Mouse (Mus musculus) left cerebral cortex, adult 11 months (tissue): ENCODE data around the gene Ptch2.

Experiments used
- DNase-seq: peaks from one replicate; pipeline ENCODE4 v3.0.0; 2022; ENCODE audit warnings: low spot score

The Ptch2 gene

DNA sequence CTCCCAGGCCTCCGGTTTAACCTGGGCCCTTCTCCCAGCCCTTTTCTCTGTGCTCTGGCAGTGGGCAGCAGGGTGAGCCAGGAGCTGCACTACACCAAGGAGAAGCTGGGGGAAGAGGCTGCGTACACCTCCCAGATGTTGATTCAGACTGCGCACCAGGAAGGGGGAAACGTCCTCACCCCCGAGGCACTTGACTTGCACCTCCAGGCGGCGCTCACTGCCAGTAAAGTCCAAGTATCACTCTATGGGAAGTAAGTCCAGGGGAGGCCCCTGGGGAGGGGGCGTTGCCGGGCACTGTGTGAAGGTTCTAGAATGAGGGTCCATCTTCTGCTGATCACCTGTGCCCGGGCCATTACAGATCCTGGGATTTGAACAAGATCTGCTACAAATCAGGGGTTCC, 8.8 kb downstream of the Ptch2 start:
- no peak for DNase-seq

DNA sequence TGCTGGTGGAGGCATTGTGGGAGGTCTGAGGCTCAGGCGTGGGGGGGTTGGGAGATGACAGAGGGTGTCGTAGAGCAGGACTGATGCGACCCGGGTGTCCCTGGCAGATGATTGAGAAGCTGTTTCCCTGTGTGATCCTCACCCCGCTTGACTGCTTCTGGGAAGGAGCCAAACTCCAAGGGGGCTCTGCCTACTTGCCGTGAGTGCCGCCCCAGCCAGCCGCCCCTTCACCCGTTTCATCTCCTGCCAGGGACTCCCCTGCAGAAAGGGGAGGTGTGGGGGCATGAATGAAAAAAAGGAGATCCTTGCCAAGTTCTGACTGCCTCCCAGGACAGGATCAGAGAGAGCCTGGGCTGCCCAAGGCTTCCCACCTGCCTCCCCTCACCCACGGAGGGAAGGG, 9.3 kb downstream of the Ptch2 start:
- no peak for DNase-seq

DNA sequence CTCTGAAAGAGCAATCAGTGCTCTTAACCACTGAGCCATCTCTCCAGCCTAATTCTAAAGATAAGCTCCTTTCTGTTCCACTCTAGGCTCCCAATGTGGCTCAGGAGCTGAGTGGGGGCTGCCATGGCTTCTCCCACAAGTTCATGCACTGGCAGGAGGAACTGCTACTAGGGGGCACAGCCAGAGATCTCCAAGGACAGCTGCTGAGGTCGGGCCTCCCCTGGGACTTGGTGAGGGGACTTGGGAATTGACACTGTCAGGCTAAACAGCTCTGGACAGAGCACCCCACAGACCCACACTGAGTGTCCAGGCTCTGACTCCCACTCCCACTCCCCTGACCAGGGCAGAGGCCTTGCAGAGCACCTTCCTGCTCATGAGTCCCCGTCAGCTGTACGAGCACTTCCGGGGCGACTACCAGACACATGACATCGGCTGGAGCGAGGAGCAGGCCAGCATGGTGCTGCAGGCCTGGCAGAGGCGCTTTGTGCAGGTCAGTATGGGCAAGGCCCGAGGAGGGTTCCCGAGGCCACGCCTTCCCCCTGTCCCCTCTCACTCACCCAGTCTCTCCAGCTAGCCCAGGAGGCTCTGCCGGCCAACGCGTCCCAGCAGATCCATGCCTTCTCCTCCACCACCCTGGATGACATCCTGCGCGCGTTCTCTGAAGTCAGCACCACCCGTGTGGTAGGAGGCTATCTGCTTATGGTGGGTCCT, 12.1 kb downstream of the Ptch2 start:
- no peak for DNase-seq

DNA sequence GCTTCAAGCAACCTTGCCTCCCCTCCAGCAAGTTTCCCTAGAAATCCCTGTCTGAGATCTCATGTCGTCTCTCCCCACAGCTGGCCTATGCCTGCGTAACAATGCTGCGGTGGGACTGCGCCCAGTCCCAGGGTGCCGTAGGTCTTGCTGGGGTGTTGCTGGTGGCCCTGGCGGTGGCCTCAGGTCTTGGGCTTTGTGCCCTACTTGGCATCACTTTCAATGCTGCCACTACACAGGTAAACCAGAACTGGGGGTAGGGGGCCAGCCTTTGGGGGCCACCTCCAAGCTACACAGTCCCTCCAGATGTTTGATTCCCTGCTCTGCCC, 12.6 kb downstream of the Ptch2 start:
- DNase-seq: no peak

DNA sequence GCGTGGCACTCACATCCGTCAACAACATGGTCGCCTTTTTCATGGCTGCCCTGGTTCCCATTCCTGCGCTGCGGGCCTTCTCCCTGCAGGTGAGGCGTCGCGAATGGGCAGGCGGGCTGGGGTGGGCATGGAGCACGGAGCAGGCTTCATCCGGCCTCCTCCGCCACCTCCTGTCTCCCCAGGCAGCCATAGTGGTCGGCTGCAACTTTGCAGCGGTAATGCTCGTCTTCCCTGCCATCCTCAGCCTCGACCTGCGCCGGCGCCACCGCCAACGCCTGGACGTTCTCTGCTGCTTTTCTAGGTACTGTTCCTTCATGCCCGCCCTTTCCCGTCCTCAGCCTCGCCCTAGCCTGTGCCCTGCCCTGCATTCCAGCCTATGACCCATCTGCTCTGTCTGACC, 13.5 kb downstream of the Ptch2 start:
- no peak for DNase-seq

DNA sequence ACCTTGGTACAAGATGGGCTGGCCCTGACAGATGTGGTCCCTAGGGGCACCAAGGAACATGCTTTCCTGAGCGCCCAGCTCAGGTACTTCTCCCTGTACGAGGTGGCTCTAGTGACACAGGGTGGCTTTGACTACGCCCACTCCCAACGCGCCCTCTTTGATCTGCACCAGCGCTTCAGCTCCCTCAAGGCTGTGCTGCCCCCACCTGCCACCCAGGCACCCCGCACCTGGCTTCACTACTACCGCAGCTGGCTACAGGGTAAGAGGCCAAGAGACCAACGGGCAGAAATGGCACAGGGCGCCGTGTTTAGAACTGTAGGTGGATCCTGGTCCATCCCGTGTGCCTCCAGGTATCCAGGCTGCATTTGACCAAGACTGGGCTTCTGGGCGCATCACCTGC, 14.4 kb downstream of the Ptch2 start:
- DNase-seq: no peak

DNA sequence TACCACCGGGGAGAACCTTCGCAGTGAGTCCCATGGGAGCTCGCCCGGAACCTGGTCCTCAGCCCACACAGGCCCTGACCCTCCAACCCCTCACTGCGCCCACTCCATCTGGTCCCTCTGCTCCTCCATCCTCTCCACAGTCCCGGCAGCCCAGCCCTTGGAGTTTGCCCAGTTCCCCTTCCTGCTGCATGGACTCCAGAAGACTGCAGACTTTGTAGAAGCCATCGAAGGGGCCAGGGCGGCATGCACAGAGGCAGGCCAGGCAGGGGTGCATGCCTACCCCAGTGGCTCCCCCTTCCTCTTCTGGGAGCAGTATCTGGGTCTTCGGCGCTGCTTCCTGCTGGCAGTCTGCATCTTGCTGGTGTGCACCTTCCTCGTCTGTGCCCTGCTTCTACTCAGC, 15.1 kb downstream of the Ptch2 start:
- no peak for DNase-seq

DNA sequence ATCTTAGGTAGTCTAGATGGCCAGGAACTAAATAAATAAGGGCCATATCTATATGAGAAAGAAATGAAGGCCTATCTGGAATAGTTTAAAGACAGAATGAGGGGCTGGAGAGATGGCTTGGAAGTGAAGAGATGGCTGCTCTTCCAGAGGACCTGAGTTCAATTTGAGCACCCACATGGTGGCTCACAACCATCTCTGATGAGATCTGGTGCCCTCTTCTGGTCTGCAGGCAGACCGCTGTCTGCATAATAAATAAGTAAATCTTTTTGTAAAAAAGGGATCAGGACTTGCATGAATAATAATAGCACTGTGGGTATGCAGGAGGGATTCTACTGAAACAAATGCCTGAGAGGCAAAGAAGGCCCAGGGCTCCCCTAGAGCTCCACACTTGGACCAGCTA, 17.4 kb downstream of the Ptch2 start:
- no peak for DNase-seq

DNA sequence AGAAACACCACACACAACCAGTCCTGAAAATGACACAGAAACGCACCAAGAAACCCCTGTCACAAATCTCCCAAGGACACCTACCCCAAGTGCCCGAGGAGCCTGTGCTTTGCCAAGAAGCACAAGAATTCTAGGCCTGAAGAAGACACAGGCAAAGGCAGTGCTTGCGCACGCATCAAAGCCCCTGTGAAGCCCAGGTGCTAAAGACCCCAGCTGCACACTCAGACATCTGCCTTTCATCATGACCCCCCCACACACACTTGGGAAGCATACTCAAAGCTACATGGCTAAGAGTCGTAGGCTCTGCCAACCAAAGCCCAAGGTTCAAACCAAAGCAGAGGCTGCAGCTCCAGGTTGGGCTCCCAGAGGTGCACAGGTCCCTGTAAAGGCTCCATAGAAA, 19.7 kb downstream of the Ptch2 start:
- no peak for DNase-seq

DNA sequence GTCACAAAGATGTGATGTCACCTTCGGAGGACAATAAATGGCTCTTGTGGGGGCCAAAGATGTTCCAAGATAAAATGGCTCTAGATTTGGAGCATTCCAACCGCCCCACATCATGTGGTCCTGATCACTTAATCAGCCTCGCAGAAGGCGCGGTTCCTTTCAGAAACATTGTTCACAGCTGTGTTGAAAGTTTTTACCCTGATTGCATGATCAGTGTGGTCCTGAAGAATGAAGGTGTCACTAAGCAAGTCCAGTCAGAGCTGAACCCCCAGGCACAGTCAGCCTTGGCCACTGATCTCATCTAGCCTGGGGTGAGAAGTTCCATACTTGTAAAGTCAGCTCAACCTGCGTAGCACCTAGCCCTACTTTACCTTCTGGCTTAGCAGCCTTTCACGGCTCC, 22.1 kb downstream of the Ptch2 start:
- no peak for DNase-seq

DNA sequence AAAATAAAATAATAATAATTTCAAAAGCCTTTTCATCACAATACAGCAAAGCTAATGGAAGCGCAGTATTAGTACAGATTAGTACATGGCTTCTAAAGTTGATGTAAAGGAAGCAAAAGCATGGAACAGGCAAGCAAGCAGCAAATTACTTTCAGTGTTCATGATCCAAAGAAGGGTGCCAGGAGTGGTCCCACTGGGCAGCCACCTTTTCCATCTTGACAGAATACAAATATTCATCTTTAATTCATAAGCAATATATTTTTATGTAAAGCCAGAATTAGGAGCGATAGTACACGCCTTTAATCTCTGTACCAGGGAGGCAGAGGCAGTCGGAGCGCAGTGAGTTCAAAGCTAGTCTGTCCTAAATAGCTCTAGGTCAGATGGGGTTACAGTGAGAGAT, 23.8 kb downstream of the Ptch2 start:
- no peak for DNase-seq

DNA sequence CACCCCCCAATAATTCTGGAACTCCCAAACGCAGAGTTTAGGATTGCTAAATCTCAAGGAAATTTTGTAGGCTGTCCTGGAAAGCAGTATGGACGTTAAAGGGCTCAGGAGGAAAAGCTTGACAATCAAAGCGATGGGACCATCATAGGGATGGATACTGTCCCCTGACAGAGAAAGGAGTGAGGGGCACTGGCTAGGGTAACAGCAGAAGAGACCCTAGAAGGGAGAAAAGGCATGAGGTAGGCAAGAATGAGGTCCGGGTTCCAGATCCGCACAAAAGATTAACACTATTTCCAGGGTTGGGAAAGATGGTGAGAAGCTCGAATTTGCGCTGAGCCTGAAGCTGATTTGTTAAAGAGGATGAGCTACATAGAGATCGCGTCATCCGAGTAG, 24.2 kb downstream of the Ptch2 start:
- DNase-seq: no peak

DNA sequence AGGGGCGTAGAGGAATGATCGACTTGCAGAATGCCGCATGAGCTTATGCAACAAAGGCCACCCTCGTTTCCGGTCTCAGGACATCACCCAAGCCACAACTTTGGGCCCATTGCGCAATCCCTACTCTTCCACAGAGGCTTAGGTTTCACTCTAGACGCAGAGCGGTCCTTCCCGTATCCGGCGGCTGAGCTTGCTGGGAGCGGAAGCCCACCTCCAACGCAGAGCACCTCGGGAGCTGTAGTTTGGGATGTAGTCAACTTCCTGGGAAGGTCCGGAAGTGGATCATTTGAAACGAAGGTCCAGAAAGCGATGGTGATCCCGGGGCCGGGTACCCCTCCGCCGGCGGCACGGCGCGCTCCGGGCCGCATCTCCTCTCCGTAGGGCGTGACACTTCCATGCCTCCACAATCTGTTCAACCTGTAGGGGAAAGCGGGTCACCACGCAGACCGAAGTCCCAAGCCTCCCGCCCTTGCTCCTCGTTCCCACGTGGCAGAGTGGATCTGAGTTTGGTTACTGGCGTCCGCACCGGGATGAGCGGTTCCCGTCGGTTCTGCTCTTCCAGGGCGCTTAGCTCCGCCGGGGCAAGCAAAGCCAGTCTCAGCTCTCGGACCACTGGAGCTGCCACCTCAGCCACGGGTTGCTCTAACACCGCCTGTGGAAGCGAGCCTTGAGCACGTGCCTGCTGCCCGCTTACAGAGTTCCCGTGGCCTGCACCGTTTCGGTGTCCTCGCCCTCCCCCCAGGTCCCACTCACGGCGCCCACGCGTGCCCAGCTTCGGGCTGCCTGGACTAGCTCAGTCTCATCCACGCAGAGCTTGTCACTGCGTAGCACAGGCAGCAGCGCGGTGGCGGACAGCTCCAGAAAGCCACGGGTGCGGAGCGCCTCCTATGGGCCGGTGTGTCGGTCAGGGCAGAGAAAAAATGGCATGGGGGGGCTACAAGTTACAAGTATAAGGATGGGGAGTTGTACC, 24.9 kb downstream of the Ptch2 start:
- DNase-seq: peak; percentile 94

DNA sequence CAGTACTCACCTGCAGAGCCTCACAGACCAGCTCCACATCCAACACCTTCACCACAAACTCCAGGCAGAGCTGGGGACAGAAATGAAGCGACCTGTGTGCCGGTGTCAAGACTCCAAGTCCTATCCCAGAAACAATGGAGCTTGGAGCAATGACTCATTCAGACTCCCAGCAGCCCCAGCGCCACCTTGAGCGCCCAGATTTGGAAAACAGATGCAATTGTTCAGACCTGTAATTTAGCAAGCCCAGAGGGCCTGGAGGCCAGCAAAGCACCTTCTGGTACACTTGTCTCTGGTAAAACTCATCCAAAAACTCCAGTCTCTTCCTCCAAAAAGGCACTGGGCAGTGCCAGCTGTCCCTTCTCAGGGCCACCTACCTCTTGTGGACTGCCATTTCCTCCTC, 26.3 kb downstream of the Ptch2 start:
- DNase-seq: no peak

DNA sequence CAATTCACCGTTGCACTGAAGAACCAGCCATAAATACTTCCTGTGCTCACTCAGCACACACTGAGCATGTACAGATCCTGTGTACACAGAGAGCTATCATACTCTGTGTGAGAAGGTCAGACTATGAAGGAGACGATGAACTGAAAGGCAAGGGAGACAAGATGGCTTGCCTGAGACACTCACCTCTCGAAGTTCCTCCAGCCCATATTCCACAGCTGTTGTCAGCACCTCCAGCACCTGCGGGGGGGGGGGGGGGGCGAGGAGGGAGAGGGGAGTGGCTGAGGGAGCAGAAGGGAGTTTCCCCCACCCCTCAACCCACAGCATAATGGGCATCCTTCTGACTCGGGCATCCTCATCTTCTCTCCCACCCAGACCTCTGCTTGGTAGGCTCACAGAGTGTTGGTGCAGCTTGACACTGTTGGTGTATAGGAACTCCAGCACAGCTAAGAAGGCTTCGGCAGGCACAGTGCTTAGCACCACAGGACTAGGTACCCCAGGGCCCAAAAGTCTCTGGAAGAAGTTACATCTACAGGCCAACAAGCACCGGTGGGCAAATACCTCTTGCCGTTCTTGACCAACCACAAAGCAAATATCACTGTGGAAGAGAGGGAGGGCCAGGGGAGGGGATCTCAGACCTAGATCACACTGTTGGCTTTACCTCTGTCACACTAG, 27.8 kb downstream of the Ptch2 start:
- no peak for DNase-seq

DNA sequence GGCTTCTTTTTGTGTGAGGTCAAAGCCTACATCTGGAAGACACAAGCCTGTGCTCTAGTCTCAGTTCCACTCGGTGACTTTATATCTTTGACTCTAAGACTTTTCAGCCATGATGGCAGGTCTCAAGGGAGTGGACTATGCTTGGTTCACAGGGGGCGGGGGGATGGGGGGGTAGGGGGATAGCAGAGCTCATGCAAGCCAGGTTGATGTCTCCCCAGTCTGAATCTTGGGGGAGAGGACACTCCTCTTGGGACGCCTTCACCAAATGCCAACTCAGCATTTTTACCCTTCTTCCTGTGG, 28.3 kb downstream of the Ptch2 start:
- no peak for DNase-seq

DNA sequence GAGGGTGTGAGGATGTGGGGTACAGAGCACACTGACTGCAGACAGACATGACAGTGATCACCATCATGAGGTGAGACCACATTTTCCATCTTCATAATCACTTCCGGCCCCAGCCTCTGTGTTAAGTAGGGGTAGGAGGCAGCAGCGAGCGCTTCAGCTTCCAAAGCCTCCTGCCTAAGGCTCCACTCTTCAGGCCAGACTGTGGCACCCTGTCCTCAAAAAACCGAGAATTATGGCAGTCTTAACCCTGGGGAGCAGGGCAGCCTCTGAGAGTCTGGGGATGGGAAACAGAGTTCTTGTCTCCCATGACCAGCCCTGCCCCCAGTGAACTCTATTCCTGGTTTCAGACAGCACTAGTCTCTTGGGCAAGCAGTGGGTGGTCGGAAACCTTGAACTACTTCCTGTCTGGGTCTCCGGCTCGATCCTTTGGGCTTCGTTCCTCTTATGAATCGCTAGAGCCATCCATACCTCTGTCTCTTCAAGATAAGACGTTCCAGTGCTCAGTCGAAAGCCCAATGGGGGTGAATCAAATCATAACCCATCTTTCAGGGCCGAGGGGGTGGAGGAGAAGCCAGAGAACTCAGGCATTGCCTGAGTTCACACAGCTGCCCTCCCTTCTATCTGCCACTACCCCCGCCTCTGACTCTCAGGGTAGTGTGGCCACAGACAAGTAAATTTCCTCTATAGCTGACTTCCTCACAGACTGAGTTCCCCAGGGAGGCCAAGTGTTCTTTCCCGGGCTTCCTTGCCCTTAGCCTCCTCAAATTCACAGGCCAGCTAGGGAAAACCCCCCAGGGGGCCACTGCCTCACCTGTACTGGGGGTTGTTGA, 28.9 kb downstream of the Ptch2 start:
- DNase-seq: no peak

DNA sequence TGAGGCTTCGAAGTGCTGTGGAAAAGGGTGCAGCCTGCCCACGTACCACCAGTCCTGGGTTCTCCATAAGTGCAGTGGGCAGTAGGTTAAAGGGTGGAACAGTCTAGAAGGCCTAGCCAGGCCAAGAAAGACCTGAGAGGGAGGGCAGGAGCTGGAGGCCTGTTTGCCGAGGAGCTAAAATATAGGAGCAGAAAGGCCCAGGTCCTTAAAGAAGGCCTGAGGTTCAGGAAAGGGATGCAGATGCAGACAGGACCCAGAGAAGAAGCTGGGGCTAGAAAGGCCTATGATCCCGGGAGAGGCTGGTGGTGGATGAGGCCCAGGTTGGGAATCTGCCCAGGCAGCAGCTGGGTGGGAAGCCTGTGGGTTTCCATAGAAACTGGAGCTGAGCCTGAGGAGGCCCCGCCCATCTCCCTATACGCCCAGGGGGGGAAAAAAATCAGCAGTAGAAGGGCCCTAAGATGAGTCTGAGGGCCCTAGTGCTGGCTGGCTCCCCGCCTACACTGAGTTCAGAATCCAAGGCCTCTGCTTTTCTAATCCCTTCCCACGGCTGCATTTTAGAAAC, 29.6 kb downstream of the Ptch2 start, which contains the start of gene Btbd19:
Btbd19 (minus strand) TSS at position 378 of the 562 bp plus-strand sequence.
- DNase-seq: peak; percentile 68

DNA sequence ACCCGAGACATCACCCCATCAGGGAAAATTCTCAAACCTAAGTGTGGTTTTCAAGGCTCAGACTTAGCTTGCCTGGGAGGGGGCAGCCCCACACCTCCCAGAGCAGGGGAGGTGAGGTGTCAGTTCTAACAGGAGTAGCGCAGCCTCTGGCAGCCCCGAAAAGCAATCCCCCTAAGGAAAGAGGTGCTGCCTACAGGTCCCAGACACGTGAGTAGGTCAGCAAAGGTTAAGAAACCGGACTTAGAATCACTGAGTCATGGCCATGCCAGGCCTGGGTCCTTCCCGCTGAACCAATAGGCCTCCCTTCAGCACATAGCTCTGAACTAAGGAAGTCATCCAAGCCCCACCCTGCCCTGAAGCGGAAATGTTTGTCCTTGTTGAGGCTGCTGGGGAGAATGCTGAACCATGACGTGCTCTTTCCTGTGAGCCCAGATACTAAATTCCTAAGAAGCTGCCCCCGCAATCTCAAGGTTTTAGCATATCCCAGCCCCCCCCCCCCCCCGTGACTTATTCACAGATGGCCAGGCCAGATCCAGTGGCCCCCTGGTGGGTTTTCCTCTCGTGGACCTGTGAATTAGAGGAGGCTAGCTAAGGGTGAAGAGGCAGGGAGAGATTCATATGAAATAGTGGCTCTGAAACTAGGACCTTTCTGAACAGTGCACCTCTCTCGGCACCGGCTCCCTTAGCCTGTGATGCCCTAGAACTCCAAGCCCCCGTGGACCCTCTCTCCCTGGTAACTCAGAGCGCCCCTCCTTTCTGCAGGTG, 30.2 kb downstream of the Ptch2 start:
- peak; percentile 47 for DNase-seq

DNA sequence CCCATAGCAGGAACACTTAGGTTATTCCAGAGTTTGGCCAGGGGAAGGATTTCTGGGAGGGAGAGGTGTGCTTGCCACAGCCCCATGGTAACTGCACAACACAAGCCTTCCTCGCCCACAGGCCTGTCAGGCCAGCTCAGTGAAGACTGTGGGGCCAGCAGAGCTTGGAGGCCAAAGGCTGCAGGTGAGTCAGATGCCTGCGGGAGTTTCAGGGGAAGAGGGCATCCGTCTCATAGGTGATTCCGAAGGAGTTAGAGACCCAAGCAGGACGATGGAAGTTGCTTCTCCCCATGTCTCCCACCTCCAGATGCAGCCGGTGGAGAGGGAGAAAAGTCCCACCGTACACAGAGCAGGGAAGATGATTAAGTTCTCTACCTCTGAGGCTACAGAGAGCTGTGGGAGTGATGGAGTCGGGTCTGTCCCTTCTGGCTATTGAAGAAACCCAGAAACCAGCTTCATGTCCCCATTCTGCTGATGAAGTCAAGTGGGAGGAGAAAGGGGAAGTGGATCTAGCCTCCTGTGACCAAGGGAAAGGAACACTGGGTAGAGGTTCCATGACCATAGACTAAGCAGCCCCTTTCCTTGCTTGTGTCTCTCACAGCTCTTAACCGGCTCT, 30.9 kb downstream of the Ptch2 start, which contains the start of gene Tctex1d4:
Tctex1d4 (plus strand) TSS at position 120 of the 616 bp plus-strand sequence.
- DNase-seq: no peak
